Mouse (Mus musculus): ENCODE data around the gene Polr2i. TPM values are rescaled to one million over a fixed set of nuclear protein-coding genes. Genes with fewer than 3 reads are reported as not detected.
"Not testable (repeated sequence)": the region's sequence is repeated elsewhere in the genome, so short reads cannot be mapped to it uniquely, and the experiment has no call there.

Gene Polr2i
- total RNA-seq, 1 experiment from 2014 or later: 41.9 TPM

GRCm38 (mm10) chr7:30200200-30200599, 31.5 kb upstream of the Polr2i start:
- ATAC-seq (replicated peaks in 1 of 2; ENCODE audit: insufficient read depth in 1 of 2, low FRiP score in 2 of 2, low TSS enrichment in 1 of 2, low read depth in 1 of 2, poor library complexity in 2 of 2, severe bottlenecking in 2 of 2): no peak

- ATAC-seq (replicated peaks in 1 of 2; ENCODE audit: insufficient read depth in 1 of 2, low FRiP score in 2 of 2, low TSS enrichment in 1 of 2, low read depth in 1 of 2, poor library complexity in 2 of 2, severe bottlenecking in 2 of 2): not testable (repeated sequence)
Measured at GRCm38 (mm10) chr7:30200661-30201060, 31.1 kb upstream of the Polr2i start.

DNA sequence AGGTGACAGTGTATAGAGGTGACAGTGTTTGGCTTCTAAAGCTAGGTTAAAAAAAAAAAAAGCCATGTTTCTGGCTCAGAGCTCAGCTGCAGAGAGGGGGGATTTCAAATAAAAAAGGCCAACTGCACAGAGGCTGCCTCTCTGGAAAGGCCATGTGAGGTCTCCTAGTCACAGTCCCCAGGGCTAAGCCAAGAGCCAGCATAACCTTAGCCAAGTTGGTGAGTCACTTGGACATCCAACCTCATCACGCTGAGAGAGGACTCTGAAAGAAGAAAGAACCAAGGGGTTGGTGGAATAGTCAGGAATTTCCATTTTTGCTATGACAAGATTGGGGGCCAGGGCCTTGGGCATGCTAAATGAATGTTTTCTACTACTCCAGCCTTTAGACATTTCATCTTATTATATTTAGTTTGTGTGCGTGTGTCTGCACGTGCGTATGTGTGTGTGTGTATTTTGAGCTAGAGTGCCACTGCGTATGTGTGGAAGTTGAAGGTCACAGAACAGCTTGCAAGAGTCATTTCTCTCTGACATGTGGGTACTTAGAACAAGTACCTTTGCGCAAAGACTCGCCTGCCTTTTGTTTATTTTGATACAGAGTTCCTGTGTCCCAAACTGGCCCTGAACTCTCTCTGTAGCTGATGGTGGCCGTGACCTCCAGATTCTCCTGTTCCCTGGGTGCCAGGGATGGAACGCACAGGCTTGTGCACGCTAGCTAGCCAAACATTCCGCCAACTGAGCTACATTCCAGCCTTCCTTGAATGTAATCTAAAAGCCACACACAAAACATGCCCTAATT, 28.7 kb upstream of the Polr2i start:
- ATAC-seq (replicated peaks in 1 of 2; ENCODE audit: insufficient read depth in 1 of 2, low FRiP score in 2 of 2, low TSS enrichment in 1 of 2, low read depth in 1 of 2, poor library complexity in 2 of 2, severe bottlenecking in 2 of 2): no peak

GRCm38 (mm10) chr7:30204380-30204779, 27.4 kb upstream of the Polr2i start:
- ATAC-seq (replicated peaks in 1 of 2; ENCODE audit: insufficient read depth in 1 of 2, low FRiP score in 2 of 2, low TSS enrichment in 1 of 2, low read depth in 1 of 2, poor library complexity in 2 of 2, severe bottlenecking in 2 of 2): no peak

- peak; percentile 78 to 86; a peak in 3 of 4 replicates for ATAC-seq (replicated peaks in 1 of 2; ENCODE audit: insufficient read depth in 1 of 2, low FRiP score in 2 of 2, low TSS enrichment in 1 of 2, low read depth in 1 of 2, poor library complexity in 2 of 2, severe bottlenecking in 2 of 2)
Measured at GRCm38 (mm10) chr7:30205383-30205782, 26.4 kb upstream of the Polr2i start.

GRCm38 (mm10) chr7:30206364-30206763, 25.4 kb upstream of the Polr2i start:
- ATAC-seq (replicated peaks in 1 of 2; ENCODE audit: insufficient read depth in 1 of 2, low FRiP score in 2 of 2, low TSS enrichment in 1 of 2, low read depth in 1 of 2, poor library complexity in 2 of 2, severe bottlenecking in 2 of 2): not testable (repeated sequence)

DNA sequence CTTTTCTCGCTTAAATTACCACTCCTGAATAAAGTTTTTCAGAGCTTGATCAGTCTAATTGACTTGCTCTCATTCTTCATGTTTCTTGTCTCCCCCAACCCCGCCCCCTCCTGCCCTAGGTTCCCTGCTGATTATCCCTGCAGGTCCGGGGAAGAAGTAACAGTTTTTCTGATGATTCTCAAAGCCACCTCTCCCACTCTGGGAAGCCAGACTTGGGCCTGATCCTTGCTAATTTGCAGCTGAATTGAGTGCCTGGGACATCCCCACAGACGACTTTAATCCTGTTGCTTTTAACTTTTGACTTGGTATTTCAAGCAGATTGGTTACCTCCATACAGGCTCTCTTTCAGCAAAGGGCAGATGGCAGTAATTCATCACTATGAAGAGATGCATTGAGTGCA, 20.7 kb upstream of the Polr2i start:
- no peak for ATAC-seq (replicated peaks in 1 of 2; ENCODE audit: insufficient read depth in 1 of 2, low FRiP score in 2 of 2, low TSS enrichment in 1 of 2, low read depth in 1 of 2, poor library complexity in 2 of 2, severe bottlenecking in 2 of 2)

- no peak for ATAC-seq (replicated peaks in 1 of 2; ENCODE audit: insufficient read depth in 1 of 2, low FRiP score in 2 of 2, low TSS enrichment in 1 of 2, low read depth in 1 of 2, poor library complexity in 2 of 2, severe bottlenecking in 2 of 2)
Measured at GRCm38 (mm10) chr7:30213881-30214280, 17.9 kb upstream of the Polr2i start.

- no peak for ATAC-seq (replicated peaks in 1 of 2; ENCODE audit: insufficient read depth in 1 of 2, low FRiP score in 2 of 2, low TSS enrichment in 1 of 2, low read depth in 1 of 2, poor library complexity in 2 of 2, severe bottlenecking in 2 of 2)
Measured at GRCm38 (mm10) chr7:30215875-30216274, 15.9 kb upstream of the Polr2i start.

DNA sequence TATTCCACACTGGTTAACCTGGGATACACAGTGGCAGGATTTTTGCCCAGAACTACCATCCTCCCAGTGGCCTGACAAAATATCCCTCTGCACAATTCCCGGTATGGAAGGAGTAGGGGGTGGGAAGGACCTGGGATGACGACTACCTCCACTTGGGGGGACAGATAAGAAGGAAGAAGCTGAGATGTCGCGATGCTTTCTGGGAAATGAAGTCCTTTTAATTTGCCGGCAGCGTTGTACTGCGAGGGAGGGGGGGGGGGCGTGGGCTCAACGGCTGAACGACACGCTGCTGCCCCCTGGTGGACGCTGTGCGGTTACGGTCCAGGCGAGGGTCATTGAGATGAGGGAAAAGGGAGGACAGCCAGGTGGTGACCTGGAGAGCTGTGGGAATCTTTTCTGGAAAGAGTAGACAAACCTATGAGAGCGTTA, 15.0 kb upstream of the Polr2i start:
- peak; percentile 60 to 79 for ATAC-seq (replicated peaks in 1 of 2; ENCODE audit: insufficient read depth in 1 of 2, low FRiP score in 2 of 2, low TSS enrichment in 1 of 2, low read depth in 1 of 2, poor library complexity in 2 of 2, severe bottlenecking in 2 of 2)

DNA sequence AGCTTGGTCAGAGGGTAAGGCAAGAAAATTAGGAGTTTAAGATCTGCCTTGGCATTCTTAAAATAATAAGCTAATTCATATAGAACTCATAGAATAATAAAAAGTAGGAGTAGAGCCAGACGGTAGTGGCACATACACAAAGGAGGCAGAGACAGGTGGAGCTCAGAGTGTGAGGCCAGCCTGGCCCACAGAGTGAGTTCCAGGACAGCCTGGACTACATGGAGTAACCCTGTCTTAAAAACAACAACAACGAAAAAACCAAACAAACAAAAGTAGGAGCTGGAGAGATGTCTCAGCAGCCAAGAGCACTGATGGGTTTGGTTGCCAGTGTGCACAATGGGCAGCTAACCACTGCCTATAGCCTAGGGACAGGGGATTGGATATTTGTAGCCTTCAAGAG, 14.5 kb upstream of the Polr2i start:
- no peak for ATAC-seq (replicated peaks in 1 of 2; ENCODE audit: insufficient read depth in 1 of 2, low FRiP score in 2 of 2, low TSS enrichment in 1 of 2, low read depth in 1 of 2, poor library complexity in 2 of 2, severe bottlenecking in 2 of 2)

GRCm38 (mm10) chr7:30219293-30220007, 12.3 kb upstream of the Polr2i start:
- peak; percentile 63 to 80 for ATAC-seq (replicated peaks in 1 of 2; ENCODE audit: insufficient read depth in 1 of 2, low FRiP score in 2 of 2, low TSS enrichment in 1 of 2, low read depth in 1 of 2, poor library complexity in 2 of 2, severe bottlenecking in 2 of 2)

DNA sequence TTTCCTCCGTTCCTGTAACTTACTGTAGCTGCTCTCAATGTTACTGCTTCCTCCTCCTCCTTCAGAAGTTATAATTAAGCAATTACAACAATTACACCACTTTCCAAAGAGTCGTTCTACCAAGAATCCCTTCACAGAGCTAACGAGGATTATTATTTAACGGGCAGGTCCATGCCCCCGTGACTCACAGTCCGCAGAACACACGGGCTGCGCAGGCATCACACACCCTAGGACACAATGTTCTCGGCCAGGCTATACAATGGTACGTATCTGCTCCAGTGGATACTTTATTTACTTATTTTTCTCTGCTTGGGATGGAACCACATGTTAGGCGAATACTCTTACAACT, 11.8 kb upstream of the Polr2i start:
- peak; percentile 25 to 30; a peak in 2 of 4 replicates for ATAC-seq (replicated peaks in 1 of 2; ENCODE audit: insufficient read depth in 1 of 2, low FRiP score in 2 of 2, low TSS enrichment in 1 of 2, low read depth in 1 of 2, poor library complexity in 2 of 2, severe bottlenecking in 2 of 2)

DNA sequence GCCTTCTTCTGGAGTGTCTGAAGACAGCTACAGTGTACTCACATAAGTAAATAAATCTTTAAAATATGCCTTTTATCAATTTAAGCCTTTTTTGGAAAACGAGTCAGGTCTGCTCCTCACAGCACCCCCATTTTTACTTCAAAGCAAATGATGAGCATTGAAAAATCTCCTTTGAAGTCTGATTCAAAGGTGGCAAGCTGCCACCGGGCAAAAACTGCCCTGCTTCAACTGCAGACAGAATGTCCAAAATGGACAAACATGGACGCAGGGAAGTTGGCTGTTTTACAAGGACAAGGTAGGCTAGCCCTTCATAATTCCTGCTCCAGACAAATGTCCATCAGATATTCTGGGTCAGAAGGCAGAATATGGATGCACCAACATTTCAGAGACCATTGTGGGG, 10.3 kb upstream of the Polr2i start:
- no peak for ATAC-seq (replicated peaks in 1 of 2; ENCODE audit: insufficient read depth in 1 of 2, low FRiP score in 2 of 2, low TSS enrichment in 1 of 2, low read depth in 1 of 2, poor library complexity in 2 of 2, severe bottlenecking in 2 of 2)

GRCm38 (mm10) chr7:30222205-30222604, 9.5 kb upstream of the Polr2i start:
- no peak for ATAC-seq (replicated peaks in 1 of 2; ENCODE audit: insufficient read depth in 1 of 2, low FRiP score in 2 of 2, low TSS enrichment in 1 of 2, low read depth in 1 of 2, poor library complexity in 2 of 2, severe bottlenecking in 2 of 2)

GRCm38 (mm10) chr7:30224206-30224605, 7.5 kb upstream of the Polr2i start:
- no peak for ATAC-seq (replicated peaks in 1 of 2; ENCODE audit: insufficient read depth in 1 of 2, low FRiP score in 2 of 2, low TSS enrichment in 1 of 2, low read depth in 1 of 2, poor library complexity in 2 of 2, severe bottlenecking in 2 of 2)

DNA sequence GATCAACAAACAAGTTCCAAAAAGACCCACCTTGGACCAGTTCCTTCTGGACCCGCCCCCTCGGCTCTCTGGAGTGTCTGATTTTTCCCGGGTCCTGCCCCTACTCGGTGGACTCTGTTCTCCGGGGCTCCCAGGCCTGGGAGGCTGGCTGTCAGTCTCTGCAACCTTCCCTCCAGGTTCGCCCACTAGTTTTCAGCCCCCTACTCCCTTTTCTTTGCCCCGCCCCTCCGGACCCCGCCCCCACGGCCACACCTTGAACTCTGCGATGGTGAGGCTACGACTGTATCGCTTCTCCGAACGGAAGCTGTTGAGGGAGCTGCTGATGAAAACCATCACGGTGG, 450 bp upstream of the Polr2i start:
- no peak for ATAC-seq (replicated peaks in 1 of 2; ENCODE audit: insufficient read depth in 1 of 2, low FRiP score in 2 of 2, low TSS enrichment in 1 of 2, low read depth in 1 of 2, poor library complexity in 2 of 2, severe bottlenecking in 2 of 2)

DNA sequence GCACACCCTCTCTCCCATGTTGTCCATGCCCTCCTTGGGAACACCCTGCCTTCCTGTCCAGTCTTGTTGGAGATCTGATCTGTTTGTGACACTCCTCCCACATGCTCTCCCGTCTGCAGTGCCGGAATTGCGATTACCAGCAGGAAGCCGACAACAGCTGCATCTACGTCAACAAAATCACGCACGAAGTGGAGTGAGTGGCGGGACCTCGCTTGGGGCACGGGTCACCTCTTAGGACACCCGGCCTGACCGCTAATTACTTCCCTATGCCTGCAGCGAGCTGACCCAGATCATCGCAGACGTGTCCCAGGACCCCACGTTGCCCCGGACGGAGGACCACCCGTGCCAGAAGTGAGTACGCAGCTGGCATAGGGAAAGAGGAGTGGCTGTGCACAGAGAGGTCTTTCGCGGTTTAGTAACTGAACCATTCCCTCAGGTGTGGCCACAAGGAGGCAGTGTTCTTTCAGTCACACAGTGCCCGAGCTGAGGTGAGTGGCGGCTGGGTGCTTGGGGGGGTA, 942 bp downstream of the Polr2i start:
- peak in 1 of 2 experiments; percentile 23; a peak in 2 of 4 replicates for ATAC-seq (replicated peaks in 1 of 2; ENCODE audit: insufficient read depth in 1 of 2, low FRiP score in 2 of 2, low TSS enrichment in 1 of 2, low read depth in 1 of 2, poor library complexity in 2 of 2, severe bottlenecking in 2 of 2)

All from hematopoietic stem cell, adult 5-6 weeks (primary cell).